Mouse (Mus musculus) CH12F3 (cell line): ENCODE results near the gene Hoxa2.

ENCODE experiments used
- in situ Hi-C: fragments of 300-500 bp; cut with MboI; formaldehyde crosslinking; loops from 2 replicates; pipeline ENCODE4 v1.14.3; 2020; ENCODE audit warnings: low sequenced_read_pairs

Hoxa2 gene

GRCm38 (mm10) chr6:52166431-52167077, 1.9 kb upstream of the Hoxa2 start:
- in situ Hi-C loops: no loop called here

DNA sequence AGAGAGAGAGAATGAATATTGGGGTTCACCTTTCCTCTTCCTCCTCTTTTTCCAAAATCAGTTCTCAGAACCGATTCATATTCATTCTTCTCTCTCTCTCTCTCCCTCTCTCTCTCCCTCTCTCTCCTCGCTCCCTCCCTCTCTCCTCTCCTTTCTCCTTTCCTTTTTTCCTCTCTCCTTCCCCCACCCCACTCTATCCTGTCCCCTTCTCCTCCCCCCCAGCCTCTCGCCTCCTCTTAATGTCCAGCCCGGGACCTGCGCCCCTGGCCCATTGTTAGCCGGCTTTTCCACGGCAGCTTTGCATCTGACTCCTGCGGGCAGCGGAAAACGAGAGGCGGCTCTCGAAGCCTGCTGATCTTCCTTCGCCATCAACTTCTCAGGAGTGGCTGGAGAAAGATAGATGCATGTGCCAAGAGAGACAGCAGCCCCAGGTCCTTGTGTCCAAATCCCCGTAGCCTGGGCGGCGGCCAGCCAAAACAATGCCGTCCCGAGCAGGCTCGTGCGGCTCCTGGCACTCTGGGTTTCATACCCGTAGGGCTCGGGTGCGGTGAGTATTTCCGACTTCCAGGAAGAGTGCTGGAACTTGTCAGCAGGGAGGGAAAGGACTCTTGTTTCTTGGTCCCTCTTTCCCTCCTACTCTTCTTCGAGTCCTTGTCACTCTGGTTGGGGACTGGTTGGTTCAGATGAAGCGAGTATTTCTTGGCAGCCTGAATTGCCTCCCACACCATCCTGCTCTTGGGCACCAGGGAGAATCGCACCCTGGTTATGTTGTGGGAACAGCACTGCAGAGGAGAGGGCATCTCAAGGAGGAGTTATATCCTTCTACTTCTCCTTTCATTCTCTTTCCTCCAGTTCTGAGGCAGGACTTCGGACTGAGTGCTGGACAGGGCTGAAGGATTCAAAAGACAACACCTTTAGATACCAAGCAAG, 1.1 kb upstream of the Hoxa2 start:
- in situ Hi-C loops: no loop called here

- in situ Hi-C loops: no loop called here
These were observed 493 bp downstream of the Hoxa2 start for GRCm38 (mm10) chr6:52164051-52164625.

- in situ Hi-C loops: no loop called here
These were observed 1.1 kb downstream of the Hoxa2 start for GRCm38 (mm10) chr6:52163366-52164031.

DNA sequence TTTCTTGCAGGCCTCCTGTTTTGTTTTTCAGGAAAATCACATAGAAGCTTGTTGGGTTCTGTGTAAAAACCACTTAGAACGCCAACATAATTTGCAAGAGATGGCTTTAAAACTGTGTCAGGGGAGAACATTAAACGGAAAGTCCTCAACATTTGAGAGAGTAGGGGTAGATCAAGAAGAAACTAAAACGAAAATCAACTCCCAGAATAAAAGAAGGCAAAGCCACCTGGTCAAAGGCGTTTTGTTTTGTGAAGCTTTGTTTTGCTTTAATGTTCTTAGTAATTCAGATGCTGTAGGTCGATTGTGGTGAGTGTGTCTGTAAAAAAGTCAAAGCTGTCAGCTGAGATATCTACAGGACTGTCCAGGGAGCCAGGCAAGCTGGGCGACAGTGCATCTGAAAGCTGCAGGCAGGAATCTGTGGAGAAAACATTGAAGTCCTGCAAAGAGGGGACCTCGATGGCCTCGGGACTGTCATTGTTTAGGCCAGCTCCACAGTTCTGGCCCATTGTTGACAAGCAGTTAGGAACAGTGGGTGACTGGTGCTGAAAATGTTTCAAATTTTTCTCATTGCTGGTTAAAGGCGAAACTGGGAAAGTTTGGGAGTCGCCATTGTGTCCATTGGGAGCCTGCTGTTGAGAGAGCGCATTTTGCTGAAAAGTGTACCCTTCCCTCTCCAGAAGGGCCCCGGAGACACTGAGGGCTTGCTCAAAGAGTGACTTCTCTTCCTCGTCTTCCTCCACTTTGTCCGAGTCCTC, 1.8 kb downstream of the Hoxa2 start:
- in situ Hi-C loops: no loop called here

DNA sequence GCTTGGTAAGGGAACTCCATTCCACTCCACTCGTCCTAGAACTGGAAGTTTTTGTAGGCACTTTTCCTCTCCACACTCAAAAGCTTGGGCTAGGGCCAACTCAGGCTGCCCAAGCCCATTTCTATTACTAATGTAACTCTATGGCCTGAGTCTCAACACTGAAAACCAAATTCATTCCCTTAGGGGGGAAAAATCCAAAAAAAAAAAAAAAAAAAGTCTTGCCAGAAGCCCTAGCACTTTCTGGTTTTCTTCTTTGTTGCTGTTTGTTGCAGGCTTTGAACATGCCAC, 2.6 kb downstream of the Hoxa2 start:
- in situ Hi-C loops: no loop called here

- in situ Hi-C loops: no loop called here
These were observed 3.1 kb downstream of the Hoxa2 start for GRCm38 (mm10) chr6:52161336-52162092.

DNA sequence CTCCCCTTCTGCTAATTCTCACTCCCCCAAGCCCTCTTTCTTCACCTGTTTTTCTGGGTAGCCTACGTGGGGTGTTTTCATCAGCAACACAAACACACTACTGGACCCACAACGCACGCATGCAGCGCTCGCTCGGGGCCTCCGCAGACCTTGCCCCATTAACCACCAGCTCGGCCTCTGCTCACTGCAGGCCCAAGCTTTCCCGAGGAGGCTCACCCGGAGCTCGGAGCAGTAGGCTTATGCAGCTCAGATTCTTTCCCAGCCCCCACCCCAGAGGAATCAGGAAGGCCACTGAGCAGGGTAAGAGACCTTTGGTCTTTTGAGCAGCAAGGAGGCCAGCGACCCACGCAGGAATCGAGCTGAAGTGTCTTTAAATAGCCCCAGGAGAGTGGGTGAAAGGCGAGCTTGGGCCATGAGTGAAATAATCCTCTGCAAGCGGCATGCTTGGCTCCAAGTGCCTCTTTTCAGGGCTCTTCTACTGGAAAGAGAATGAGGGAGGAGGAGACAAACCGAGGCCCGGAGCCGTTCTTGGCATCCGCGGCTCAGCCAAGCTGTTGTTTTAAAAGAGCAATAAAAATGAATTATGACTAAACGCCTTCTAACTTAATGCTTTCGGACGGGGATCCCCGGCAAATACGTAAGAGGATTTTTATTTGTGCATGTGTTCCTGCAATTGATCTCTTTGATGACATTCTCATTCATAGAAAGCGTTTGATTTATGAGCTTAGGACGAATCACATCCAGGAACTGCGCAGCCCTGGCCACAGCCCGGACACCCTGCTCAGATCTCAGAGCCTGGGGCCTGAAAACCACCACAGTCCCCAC, 3.9 kb downstream of the Hoxa2 start:
- in situ Hi-C loops: no loop called here

DNA sequence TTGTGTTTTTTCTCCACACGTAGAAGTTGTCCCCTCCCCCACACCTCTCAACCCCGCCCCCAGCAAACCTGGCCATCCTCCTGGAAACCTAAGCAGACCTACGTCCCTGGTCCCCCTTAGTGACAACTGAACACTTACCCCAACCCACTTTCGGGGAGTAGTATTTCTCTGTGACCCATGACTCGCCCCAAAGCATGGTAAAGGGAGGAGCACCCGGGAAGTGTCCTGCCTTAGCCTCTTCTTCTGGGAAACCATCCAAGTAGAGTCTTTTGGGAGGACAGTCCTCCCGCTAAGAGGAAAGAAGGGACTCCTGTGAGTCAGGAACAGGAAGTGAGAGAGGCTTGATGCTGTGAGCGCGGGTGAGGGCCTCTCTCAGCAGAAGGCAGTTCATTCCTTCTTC, 4.7 kb downstream of the Hoxa2 start:
- in situ Hi-C loops: no loop called here

DNA sequence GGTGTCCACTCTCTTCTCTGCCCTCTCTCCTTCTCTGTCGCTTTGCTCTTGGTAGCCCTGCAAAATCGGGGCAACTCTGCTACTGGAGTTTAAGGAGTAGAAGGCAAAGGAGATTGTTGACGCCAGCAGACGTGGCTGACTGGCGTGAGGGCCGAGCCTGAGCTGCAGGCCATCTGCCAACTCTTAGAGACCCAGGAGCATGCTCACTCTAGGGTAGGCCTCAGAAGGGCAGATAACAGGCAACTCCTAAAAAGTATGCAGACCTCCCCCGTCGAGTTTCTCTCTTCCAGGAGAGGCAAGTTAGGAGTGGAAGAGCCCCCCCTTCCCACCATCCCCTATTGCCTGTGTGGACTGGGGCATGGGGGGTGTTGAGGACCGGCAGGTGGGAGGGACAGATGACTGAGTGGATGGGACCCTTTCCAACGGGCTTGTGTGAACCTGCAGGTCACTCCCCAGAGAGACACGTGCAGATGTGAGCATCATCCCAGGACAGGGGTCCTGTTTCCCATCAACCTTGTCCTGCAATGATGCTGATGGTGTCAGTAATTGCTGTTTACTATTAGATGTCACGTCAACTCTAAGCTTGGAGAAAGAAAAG, 5.4 kb downstream of the Hoxa2 start:
- in situ Hi-C loops: no loop called here

DNA sequence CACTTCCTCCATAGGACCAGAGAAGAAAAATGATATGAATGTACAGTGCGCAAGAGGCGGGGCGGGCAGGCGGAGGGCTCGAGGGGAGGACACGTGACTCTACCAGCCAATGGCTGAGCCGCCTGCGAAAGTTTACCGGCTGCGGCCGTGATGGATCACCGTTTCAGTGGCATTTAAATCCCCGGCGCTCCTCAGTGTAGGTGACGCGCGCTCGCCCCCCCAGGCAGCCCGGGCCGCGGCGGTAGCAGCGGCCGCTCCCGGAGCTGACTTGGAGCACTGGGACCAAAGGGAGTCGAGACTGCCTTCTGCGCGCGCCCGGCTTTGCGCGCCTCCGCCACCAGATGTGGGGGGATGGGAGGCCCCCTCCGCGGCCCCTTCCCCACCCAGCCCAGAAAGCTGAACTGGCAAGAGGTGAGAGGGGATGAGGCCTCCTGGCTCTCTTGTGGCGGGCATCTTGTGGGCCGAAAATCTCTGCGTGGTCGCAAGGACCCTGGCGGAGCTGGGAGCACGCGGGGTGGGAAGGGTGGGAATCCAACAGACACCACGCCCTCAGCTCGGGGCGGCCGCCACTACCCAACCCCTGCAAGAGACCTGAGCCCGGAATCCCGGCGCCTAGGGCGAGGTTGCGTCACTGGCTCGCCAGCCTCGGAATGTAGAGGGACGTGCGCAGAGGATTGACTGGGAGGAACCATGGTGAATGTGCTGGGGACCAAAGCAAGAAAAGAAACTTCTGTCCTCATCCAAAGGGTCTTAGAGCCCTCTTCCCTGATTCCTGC, 6.2 kb downstream of the Hoxa2 start, which contains the start of gene Hoxa1:
TSS of gene Hoxa1 (minus strand) at position 42 of the 776 bp plus-strand sequence.
- in situ Hi-C loops: no loop called here

GRCm38 (mm10) chr6:52157466-52158275, 7.0 kb downstream of the Hoxa2 start:
- in situ Hi-C loops: no loop called here

- in situ Hi-C loops: no loop called here
These were observed 8.0 kb downstream of the Hoxa2 start for GRCm38 (mm10) chr6:52156551-52157200.

DNA sequence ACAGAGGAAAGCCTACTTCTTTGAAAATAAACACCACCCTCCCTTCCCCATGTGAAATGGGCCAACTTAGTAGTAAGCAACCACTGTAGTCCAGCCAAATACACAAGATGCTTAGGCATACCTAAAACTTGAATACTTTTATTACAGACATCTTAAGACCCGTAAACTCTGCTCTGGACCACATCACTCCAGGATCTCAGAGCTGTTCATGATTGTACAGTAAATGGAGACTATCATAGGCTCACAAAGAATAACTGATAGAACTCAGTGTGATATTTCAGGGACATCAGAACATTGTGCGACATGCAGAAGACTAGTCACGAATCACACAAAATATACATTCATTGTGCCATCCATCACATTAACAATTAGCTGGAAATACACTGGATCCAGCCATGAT, 9.2 kb downstream of the Hoxa2 start:
- in situ Hi-C loops: no loop called here

- in situ Hi-C loops: no loop called here
These were observed 10.6 kb downstream of the Hoxa2 start for GRCm38 (mm10) chr6:52154044-52154443.

DNA sequence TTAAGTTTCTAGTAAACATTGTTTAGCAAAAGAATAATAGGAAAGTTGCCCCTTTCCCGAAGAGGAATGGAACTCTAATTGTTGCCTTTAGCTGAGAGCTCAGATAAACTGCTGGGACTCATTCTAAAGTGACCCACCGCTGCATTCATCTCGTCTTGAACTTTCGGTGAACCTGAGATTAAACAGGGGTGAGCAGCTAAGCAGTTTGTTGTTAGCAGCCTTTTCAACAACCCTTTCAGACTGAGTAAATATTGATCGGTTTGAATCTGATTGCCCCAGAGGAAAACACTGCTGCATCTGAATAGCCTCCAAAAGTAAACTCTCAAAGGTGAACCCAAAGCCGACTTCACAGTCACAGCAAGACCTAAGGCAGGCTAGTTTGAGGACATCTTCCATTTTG, 11.4 kb downstream of the Hoxa2 start:
- in situ Hi-C loops: no loop called here
